Mouse (Mus musculus): ENCODE data around the gene Fam71e1.

The Fam71e1 gene

GRCm38 (mm10) chr7:44471880-44472557 is 24.4 kb upstream of the Fam71e1 start:
- DNase-seq (ENCODE audit: low spot score), result no peak

GRCm38 (mm10) chr7:44472558-44472885 is 23.9 kb upstream of the Fam71e1 start:
- DNase-seq (ENCODE audit: low spot score), result no peak

GRCm38 (mm10) chr7:44472961-44473646 is 23.3 kb upstream of the Fam71e1 start:
- no peak for DNase-seq (ENCODE audit: low spot score)

GRCm38 (mm10) chr7:44474419-44474818 is 22.0 kb upstream of the Fam71e1 start:
- no peak for DNase-seq (ENCODE audit: low spot score)

GRCm38 (mm10) chr7:44475046-44475614 is 21.3 kb upstream of the Fam71e1 start:
- DNase-seq (ENCODE audit: low spot score), result no peak

- DNase-seq (ENCODE audit: low spot score), result no peak
Measured at GRCm38 (mm10) chr7:44482836-44483435, 13.4 kb upstream of the Fam71e1 start.

GRCm38 (mm10) chr7:44484109-44484508 is 12.3 kb upstream of the Fam71e1 start:
- DNase-seq (ENCODE audit: low spot score), result no peak

- DNase-seq (ENCODE audit: low spot score), result peak; percentile 52
Measured at GRCm38 (mm10) chr7:44484841-44485571, 11.4 kb upstream of the Fam71e1 start.

- DNase-seq (ENCODE audit: low spot score), result no peak
Measured at GRCm38 (mm10) chr7:44485572-44486195, 10.7 kb upstream of the Fam71e1 start.

GRCm38 (mm10) chr7:44486927-44487575 is 9.3 kb upstream of the Fam71e1 start:
- no peak for DNase-seq (ENCODE audit: low spot score)

GRCm38 (mm10) chr7:44487936-44488335 is 8.4 kb upstream of the Fam71e1 start:
- no peak for DNase-seq (ENCODE audit: low spot score)

GRCm38 (mm10) chr7:44488545-44488944 is 7.8 kb upstream of the Fam71e1 start:
- no peak for DNase-seq (ENCODE audit: low spot score)

GRCm38 (mm10) chr7:44490281-44490680 is 6.1 kb upstream of the Fam71e1 start:
- no peak for DNase-seq (ENCODE audit: low spot score)

- no peak for DNase-seq (ENCODE audit: low spot score)
Measured at GRCm38 (mm10) chr7:44491391-44491790, 5.0 kb upstream of the Fam71e1 start.

GRCm38 (mm10) chr7:44492166-44492826 is 4.1 kb upstream of the Fam71e1 start:
- no peak for DNase-seq (ENCODE audit: low spot score)

GRCm38 (mm10) chr7:44494681-44495080 is 1.7 kb upstream of the Fam71e1 start:
- no peak for DNase-seq (ENCODE audit: low spot score)

GRCm38 (mm10) chr7:44495086-44495485 is 1.3 kb upstream of the Fam71e1 start:
- DNase-seq (ENCODE audit: low spot score), result no peak

GRCm38 (mm10) chr7:44496771-44497109 is 359 bp downstream of the Fam71e1 start:
- no peak for DNase-seq (ENCODE audit: low spot score)

GRCm38 (mm10) chr7:44497361-44498055 is 1.1 kb downstream of the Fam71e1 start:
- DNase-seq (ENCODE audit: low spot score), result peak; percentile 22

GRCm38 (mm10) chr7:44498922-44499321 is 2.5 kb downstream of the Fam71e1 start:
- no peak for DNase-seq (ENCODE audit: low spot score)

Measured in yolk sac, embryonic 10.5 days (tissue).